Mouse (Mus musculus) limb, embryonic 11.5 days (tissue): ENCODE results near the gene Dmbt1. TPM values are rescaled to one million over a fixed set of nuclear protein-coding genes. Genes with fewer than 3 reads are reported as not detected.

Experiments used
- ATAC-seq: fragments of 200-750 bp; cut with Nextera tagmentation; 2 replicates; pipeline ENCODE4 v1.8.0; 2017; ENCODE audit warnings: low read depth; ENCODE audit not compliant: insufficient number of reproducible peaks, low FRiP score, low TSS enrichment
- DNase-seq: peaks from one replicate; pipeline ENCODE4 v3.0.0-alpha.2; 2015; ENCODE audit warnings: low spot score
- H3K27ac ChIP-seq: fragments of 300-500 bp; sonication (generic); replicated peaks from 2 replicates; pipeline ENCODE4 v1.5.1; 2014; ENCODE audit warnings: low read depth, mild to moderate bottlenecking, low read length
- H3K27me3 ChIP-seq: fragments of 300-500 bp; sonication (generic); 2 replicates; pipeline ENCODE4 v1.6.1; 2014; ENCODE audit warnings: mild to moderate bottlenecking, low read length, mixed read lengths; ENCODE audit not compliant: control insufficient read depth, insufficient read depth
- H3K36me3 ChIP-seq: fragments of 300-500 bp; sonication (generic); 2 replicates; pipeline ENCODE4 v1.6.1; 2014; ENCODE audit warnings: mild to moderate bottlenecking, low read length, moderate library complexity, mixed read lengths; ENCODE audit not compliant: control insufficient read depth, insufficient read depth
- H3K4me1 ChIP-seq: fragments of 300-500 bp; sonication (generic); 2 replicates; pipeline ENCODE4 v1.6.1; 2014; ENCODE audit warnings: low read length, mixed read lengths; ENCODE audit not compliant: control insufficient read depth, insufficient read depth
- H3K4me2 ChIP-seq: fragments of 300-500 bp; sonication (generic); 2 replicates; pipeline ENCODE4 v1.6.1; 2014; ENCODE audit warnings: low read depth, mild to moderate bottlenecking, moderate library complexity; ENCODE audit not compliant: severe bottlenecking
- H3K4me3 ChIP-seq: fragments of 300-500 bp; sonication (generic); 2 replicates; pipeline ENCODE4 v1.5.1; 2014; ENCODE audit warnings: low read depth, low read length
- H3K9ac ChIP-seq: fragments of 300-500 bp; sonication (generic); 2 replicates; pipeline ENCODE4 v1.6.1; 2014; ENCODE audit warnings: mild to moderate bottlenecking, low read length
- H3K9me3 ChIP-seq: fragments of 300-500 bp; sonication (generic); 2 replicates; pipeline ENCODE4 v1.6.1; 2016; ENCODE audit warnings: low read length; ENCODE audit not compliant: control insufficient read depth
- WGBS: fragments of 180-500 bp; shearing (Covaris S2); extraction: QIAGEN DNeasy Blood & Tissue Kit; methylation state at CpG from one replicate; pipeline ENCODE4 v1.1.7; 2014; 5-methylcytosine and 5-hydroxymethylcytosine counted together
- polyA plus RNA-seq: library from polyadenylated mRNA; unstranded; fragments of >200 nt; fragmentation: Nextera tagmentation; extraction: Ambion mirVana; gene quantifications from 2 replicates; pipeline ENCODE4 v1.2.1, GENCODE M21; 2014

The Dmbt1 gene
- polyA plus RNA-seq, 1 experiment from 2014 or later = not detected

DNA sequence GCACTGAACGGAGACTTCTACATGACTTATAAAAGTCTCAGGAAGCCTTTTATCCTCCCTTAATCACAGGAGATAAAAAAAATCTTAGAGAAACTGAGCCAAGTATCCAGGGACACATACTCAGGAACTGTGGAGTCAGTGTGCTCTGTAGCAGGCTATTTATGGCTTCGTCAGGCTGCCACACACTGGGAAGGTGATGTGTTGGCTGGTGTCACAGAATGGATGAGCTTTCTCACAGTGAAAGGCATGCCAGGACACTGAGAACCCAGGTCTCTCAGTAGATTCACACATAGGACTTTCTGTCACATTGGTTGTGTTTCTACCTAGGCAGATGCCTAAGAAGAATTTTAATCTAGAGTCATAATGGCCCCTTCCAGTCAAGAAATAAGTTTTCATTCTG, 82.6 kb downstream of the Dmbt1 start:
- no peaks in the 10 kb centered on the region for H3K27me3 ChIP-seq
- DNase-seq = no peak
- 79% methylated on average over 2 of the region's 2 CpGs for WGBS

GRCm38 (mm10) chr7:131122210-131122807, 90.5 kb downstream of the Dmbt1 start:
- Histone ChIP-seq H3K27ac (no peak overlapping the region), H3K4me2 (no peak overlapping the region), H3K4me3 (no peak overlapping the region), H3K4me1 (no peaks in the 10 kb centered on the region), H3K27me3 (no peaks in the 10 kb centered on the region), H3K36me3 (no peaks in the 10 kb centered on the region), H3K9me3 (no peaks in the 10 kb centered on the region), H3K9ac (no peak overlapping the region)
- DNase-seq (no peak), ATAC-seq (no peak)
- 89% methylated on average over 2 of the region's 2 CpGs for WGBS

More for the DNA sequence above, 82.6 kb downstream of the Dmbt1 start:
- Histone ChIP-seq H3K4me3 (no peak overlapping the region), H3K9me3 (no peaks in the 10 kb centered on the region), H3K4me2 (no peak overlapping the region), H3K4me1 (no peaks in the 10 kb centered on the region), H3K36me3 (no peaks in the 10 kb centered on the region), H3K9ac (no peak overlapping the region), H3K27ac (no peak overlapping the region)
- no peak for ATAC-seq

DNA sequence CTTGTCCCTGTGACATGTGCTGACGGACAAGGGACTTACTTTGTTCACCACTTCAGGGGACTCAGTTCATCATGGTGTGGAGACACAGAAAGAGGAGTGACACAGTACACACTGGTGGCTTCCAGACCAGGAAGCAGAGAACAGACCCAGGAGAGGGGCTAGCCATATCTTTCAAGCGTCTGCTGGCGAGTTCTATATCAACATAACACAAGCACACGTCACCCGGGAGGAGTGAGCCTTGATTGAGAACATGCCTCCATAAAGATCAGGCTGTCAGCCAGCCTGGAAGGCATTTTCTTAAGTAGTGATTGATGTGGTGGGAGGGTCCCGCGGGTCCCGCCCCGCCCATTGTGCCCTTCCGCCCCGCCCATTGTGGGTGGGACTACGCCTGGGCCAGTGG, 98.2 kb downstream of the Dmbt1 start:
- H3K4me1 ChIP-seq = no peaks in the 10 kb centered on the region
- 53% methylated on average over 12 of the region's 12 CpGs for WGBS
- no peak overlapping the region for H3K4me2 ChIP-seq
- H3K4me3 ChIP-seq = no peak overlapping the region
- no peaks in the 10 kb centered on the region for H3K27me3 ChIP-seq
- ATAC-seq = no peak
- H3K9me3 ChIP-seq = no peaks in the 10 kb centered on the region
- H3K27ac ChIP-seq = no peak overlapping the region
- no peaks in the 10 kb centered on the region for H3K36me3 ChIP-seq
- peak; percentile 39 for DNase-seq
- no peak overlapping the region for H3K9ac ChIP-seq

DNA sequence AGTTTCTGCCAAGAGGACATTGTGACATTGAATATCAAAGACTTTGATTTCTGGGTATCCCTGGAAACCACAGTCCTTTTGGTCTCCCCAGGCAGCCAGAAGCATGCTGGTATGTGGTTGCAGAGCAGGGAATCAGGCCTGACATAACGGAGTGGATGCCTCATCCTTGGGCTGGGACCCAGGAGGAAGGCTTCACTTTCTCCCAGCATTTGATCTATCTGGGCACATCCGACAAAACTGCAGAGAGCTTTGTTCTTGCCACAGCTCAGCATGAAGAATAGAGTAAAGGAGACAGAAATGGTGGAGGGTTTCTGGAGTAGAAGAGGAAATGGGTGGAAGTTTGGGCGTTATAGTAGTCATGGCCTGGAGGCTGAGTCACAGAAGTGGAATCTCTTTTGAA, 101.3 kb downstream of the Dmbt1 start:
- DNase-seq (no peak), ATAC-seq (no peak)
- Histone ChIP-seq H3K9ac (no peak overlapping the region), H3K4me3 (no peak overlapping the region), H3K4me1 (no peaks in the 10 kb centered on the region), H3K4me2 (no peak overlapping the region), H3K27ac (no peak overlapping the region), H3K9me3 (no peaks in the 10 kb centered on the region), H3K36me3 (no peaks in the 10 kb centered on the region), H3K27me3 (no peaks in the 10 kb centered on the region)
- 87% methylated on average over 3 of the region's 3 CpGs for WGBS

- 73% methylated on average over 2 of the region's 2 CpGs for WGBS
- ATAC-seq (no peak), DNase-seq (no peak)
- Histone ChIP-seq H3K9ac (no peak within 1 kb of the TSS), H3K36me3 (no peaks in the 10 kb centered on the region), H3K4me1 (no peaks in the 10 kb centered on the region), H3K4me3 (no peak within 1 kb of the TSS), H3K27me3 (no peaks in the 10 kb centered on the region), H3K27ac (no peak within 1 kb of the TSS), H3K9me3 (no peaks in the 10 kb centered on the region), H3K4me2 (no peak within 1 kb of the TSS)
These were observed 114.4 kb downstream of the Dmbt1 start, which contains the start of gene 4933402N03Rik for GRCm38 (mm10) chr7:131146214-131146613. TSS of gene 4933402N03Rik (minus strand) at chr7:131146314.

DNA sequence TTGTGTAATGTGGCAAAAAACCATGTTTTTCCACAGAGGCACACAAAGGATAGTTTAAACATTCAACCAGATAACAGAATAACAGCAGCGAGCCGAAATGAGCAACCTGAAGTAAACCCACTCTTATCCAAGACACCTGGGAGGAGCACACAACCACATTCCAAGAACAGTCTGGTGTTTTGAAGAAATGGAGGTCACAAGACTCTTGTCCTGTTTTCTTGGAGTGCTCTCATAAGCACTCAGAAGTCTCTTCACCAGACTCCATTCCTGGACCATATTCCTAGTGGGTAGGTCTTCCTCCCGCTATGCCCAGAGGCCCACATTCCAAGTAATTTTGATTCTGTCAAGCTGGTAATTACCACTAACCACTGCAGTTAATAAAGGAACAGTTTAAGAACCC, 118.3 kb downstream of the Dmbt1 start:
- Histone ChIP-seq H3K27ac (no peak overlapping the region), H3K4me3 (no peak overlapping the region), H3K36me3 (no peaks in the 10 kb centered on the region), H3K27me3 (no peaks in the 10 kb centered on the region), H3K4me1 (no peaks in the 10 kb centered on the region), H3K9me3 (no peaks in the 10 kb centered on the region), H3K4me2 (no peak overlapping the region), H3K9ac (no peak overlapping the region)
- 94% methylated on average over 3 of the region's 3 CpGs for WGBS
- ATAC-seq = no peak
- no peak for DNase-seq

DNA sequence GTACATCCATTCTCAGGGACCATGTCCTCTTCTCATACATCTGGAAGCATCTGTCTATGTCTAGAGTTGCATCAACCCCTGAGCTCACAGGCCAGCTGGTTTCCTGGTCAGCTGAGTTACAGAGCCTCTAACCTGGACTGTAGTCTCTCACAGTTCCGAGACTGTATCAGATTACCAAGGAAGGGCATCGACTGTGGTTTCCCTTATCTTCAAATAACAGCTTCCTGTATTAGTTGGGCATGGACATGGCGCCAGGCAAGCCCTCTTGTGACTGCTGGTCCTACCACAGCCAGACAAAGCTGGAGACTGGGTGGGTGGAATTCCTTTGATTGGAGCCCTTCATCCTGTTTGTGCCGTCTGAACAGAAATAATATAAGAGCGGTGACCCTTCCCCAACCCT, 121.2 kb downstream of the Dmbt1 start:
- no peaks in the 10 kb centered on the region for H3K36me3 ChIP-seq
- no peak for DNase-seq
- H3K4me1 ChIP-seq = no peaks in the 10 kb centered on the region
- WGBS = 83% methylated on average over 5 of the region's 5 CpGs
- H3K27me3 ChIP-seq = no peaks in the 10 kb centered on the region
- H3K9ac ChIP-seq = no peak overlapping the region
- no peak overlapping the region for H3K4me3 ChIP-seq
- no peaks in the 10 kb centered on the region for H3K9me3 ChIP-seq
- ATAC-seq = no peak
- H3K27ac ChIP-seq = no peak overlapping the region
- H3K4me2 ChIP-seq = no peak overlapping the region

- 74% methylated on average over 7 of the region's 7 CpGs for WGBS
- Histone ChIP-seq H3K27ac (no peak overlapping the region), H3K4me1 (no peaks in the 10 kb centered on the region), H3K36me3 (no peaks in the 10 kb centered on the region), H3K27me3 (no peaks in the 10 kb centered on the region), H3K4me2 (no peak overlapping the region), H3K4me3 (no peak overlapping the region), H3K9ac (no peak overlapping the region), H3K9me3 (no peaks in the 10 kb centered on the region)
- DNase-seq (no peak), ATAC-seq (no peak)
These were observed 130.4 kb downstream of the Dmbt1 start for GRCm38 (mm10) chr7:131162251-131162650.

DNA sequence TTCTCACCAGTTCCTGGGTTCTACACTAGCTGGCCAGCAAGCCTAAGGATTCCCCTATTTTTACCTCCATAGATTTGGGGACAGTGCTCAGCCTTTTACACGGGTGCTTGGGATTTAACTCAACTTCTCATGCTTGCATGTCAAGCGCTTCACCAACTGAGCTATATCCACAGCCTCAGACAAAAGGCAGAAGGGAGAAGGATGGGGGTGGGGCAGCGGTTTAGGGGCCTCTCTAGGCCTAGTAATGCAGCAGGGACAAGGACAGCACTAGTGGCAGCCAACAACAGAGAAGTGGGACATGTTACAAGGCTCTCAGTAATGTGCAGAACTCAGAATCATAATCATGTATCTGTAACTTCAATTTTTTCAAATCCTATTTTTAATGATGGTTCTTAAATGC, 135.9 kb downstream of the Dmbt1 start:
- Histone ChIP-seq H3K9ac (no peak overlapping the region), H3K4me3 (no peak overlapping the region), H3K4me1 (no peaks in the 10 kb centered on the region), H3K36me3 (no peaks in the 10 kb centered on the region), H3K4me2 (no peak overlapping the region), H3K9me3 (no peaks in the 10 kb centered on the region), H3K27me3 (no peaks in the 10 kb centered on the region), H3K27ac (no peak overlapping the region)
- 79% methylated on average over 3 of the region's 3 CpGs for WGBS
- DNase-seq (no peak), ATAC-seq (no peak)
